Mouse (Mus musculus) central nervous system, embryonic 14 days (tissue): ENCODE data around the gene Cgrrf1. TPM values are rescaled to one million over a fixed set of nuclear protein-coding genes. Genes with fewer than 3 reads are reported as not detected.

Experiments
- polyA plus RNA-seq: library from polyadenylated mRNA; depleted of rRNA; stranded (reverse); fragments of >200 nt; gene quantifications from 2 replicates; pipeline ENCODE4 v1.2.3, GENCODE M21; 2012; rRNA removed

Gene Cgrrf1
- polyA plus RNA-seq, result 15.2 and 15.6 TPM in 2 replicates

GRCm38 (mm10) chr14:46831837-46832333 lies at the start of gene Cgrrf1:
TSS of gene Cgrrf1 (plus strand) at chr14:46832125.

GRCm38 (mm10) chr14:46787787-46788504 lies 44.0 kb upstream of the Cgrrf1 start, which contains the start of gene Cnih1:
TSS of gene Cnih1 (minus strand) at chr14:46788411.

GRCm38 (mm10) chr14:46821873-46822716 lies 9.8 kb upstream of the Cgrrf1 start, which contains the start of gene Gmfb:
TSS of gene Gmfb (minus strand) at chr14:46822242.

DNA sequence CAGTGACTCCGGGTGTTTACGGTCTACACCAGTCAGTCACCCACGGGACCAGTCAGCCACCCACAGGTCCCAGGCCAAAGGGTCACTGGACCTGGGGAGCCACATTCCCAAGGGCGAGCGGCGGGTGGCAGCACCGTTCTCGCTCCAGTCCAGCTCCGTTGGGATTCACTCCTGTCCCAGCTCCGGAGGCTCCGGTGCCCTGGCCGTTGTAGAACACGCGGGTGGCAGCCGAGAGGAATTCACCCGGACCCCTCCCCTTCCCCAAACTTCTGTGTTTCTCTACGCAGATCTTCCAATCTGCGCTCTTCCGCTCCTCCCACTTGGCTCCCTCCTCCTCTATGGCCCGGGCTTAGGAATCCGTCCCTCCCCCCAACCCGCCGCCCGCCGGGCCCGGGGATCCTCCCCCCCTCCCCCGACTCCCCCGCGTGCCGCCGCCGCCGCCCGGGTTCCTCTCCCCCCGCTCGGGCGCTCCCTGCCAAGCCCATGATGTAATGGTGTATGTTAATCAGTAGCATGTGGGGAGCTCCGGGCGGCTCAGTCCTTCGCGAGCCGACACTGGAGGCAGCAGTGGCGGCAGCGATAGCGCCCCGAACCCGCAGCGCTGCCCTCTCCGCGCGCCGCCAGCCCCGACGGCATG lies 50.6 kb downstream of the Cgrrf1 start, which contains the start of gene Samd4:
Gene Samd4 (plus strand): TSS at position 424 of the 637 bp plus-strand sequence.

Other genes starting within 250 kb of the Cgrrf1 start
- 8.5 and 11.8 TPM in 2 replicates for gene Cdkn3, start 71.6 kb upstream of the Cgrrf1 start, polyA plus RNA-seq
- 79.6 and 86.1 TPM in 2 replicates for gene Cnih1, start 43.7 kb upstream of the Cgrrf1 start, polyA plus RNA-seq
- 51.9 and 55.5 TPM in 2 replicates for gene Gmfb, start 9.9 kb upstream of the Cgrrf1 start, polyA plus RNA-seq
- 6.8 and 9.4 TPM in 2 replicates for gene Samd4, start 50.7 kb downstream of the Cgrrf1 start, polyA plus RNA-seq